Mouse (Mus musculus) hindbrain, embryonic 16.5 days (tissue): Measurements from ENCODE around the gene Fbh1. TPM values are rescaled to one million over a fixed set of nuclear protein-coding genes. Genes with fewer than 3 reads are reported as not detected.

ENCODE experiments used
- ATAC-seq: fragments of 200-750 bp; cut with Nextera tagmentation; 2 replicates; pipeline ENCODE4 v1.8.0; 2017; ENCODE audit warnings: moderate TSS enrichment, moderate library complexity
- H3K27ac ChIP-seq: fragments of 300-500 bp; sonication (generic); 2 replicates; pipeline ENCODE4 v1.5.1; 2014; ENCODE audit warnings: low read depth, mild to moderate bottlenecking, control low read depth, low read length, moderate library complexity
- H3K27me3 ChIP-seq: fragments of 300-500 bp; sonication (generic); replicated peaks from 2 replicates; pipeline ENCODE4 v1.6.1; 2014; ENCODE audit warnings: low read length; ENCODE audit not compliant: control insufficient read depth, insufficient read depth
- H3K36me3 ChIP-seq: fragments of 300-500 bp; sonication (generic); 2 replicates; pipeline ENCODE4 v1.6.1; 2014; ENCODE audit warnings: mild to moderate bottlenecking, low read length, moderate library complexity, mixed read lengths; ENCODE audit not compliant: control insufficient read depth, insufficient read depth
- H3K4me1 ChIP-seq: fragments of 300-500 bp; sonication (generic); 2 replicates; pipeline ENCODE4 v1.6.1; 2014; ENCODE audit warnings: low read depth, low read length; ENCODE audit not compliant: control insufficient read depth, insufficient read depth
- H3K4me2 ChIP-seq: fragments of 300-500 bp; sonication (generic); 2 replicates; pipeline ENCODE4 v1.6.1; 2014; ENCODE audit warnings: mild to moderate bottlenecking, low read length, control low read depth, moderate library complexity
- H3K4me3 ChIP-seq: fragments of 300-500 bp; sonication (generic); 2 replicates; pipeline ENCODE4 v1.5.1; 2014; ENCODE audit warnings: mild to moderate bottlenecking, low read length, control low read depth, moderate library complexity
- H3K9ac ChIP-seq: fragments of 300-500 bp; sonication (generic); 2 replicates; pipeline ENCODE4 v1.6.1; 2014; ENCODE audit warnings: low read depth, mild to moderate bottlenecking, control low read depth, low read length, moderate library complexity
- H3K9me3 ChIP-seq: fragments of 300-500 bp; sonication (generic); 2 replicates; pipeline ENCODE4 v1.6.1; 2014; ENCODE audit warnings: mild to moderate bottlenecking, low read length, moderate library complexity; ENCODE audit not compliant: control insufficient read depth
- WGBS: fragments of 180-500 bp; shearing (Covaris S2); extraction: QIAGEN DNeasy Blood & Tissue Kit; methylation state at CpG from one replicate; pipeline ENCODE4 v1.1.7; 2014; 5-methylcytosine and 5-hydroxymethylcytosine counted together
- polyA plus RNA-seq: library from polyadenylated mRNA; unstranded; fragments of >200 nt; fragmentation: Nextera tagmentation; extraction: Ambion mirVana; gene quantifications from 2 replicates; pipeline ENCODE4 v1.2.1, GENCODE M21; 2015

Gene Fbh1
- polyA plus RNA-seq, 1 experiment from 2014 or later: 124 TPM

GRCm38 (mm10) chr2:11774426-11774825, 3.0 kb downstream of the Fbh1 start:
- H3K4me1 ChIP-seq: peaks cover 18% of the 10 kb centered on the region
- H3K27ac ChIP-seq: no peak overlapping the region
- H3K9me3 ChIP-seq: no peaks in the 10 kb centered on the region
- H3K4me3 ChIP-seq: no peak overlapping the region
- no peak overlapping the region for H3K4me2 ChIP-seq
- H3K36me3 ChIP-seq: no peaks in the 10 kb centered on the region
- WGBS: 86% methylated on average over 10 of the region's 10 CpGs
- no peak overlapping the region for H3K9ac ChIP-seq
- ATAC-seq: no peak
- no peaks in the 10 kb centered on the region for H3K27me3 ChIP-seq

GRCm38 (mm10) chr2:11772401-11772800, 5.0 kb downstream of the Fbh1 start:
- H3K9ac ChIP-seq: no peak overlapping the region

GRCm38 (mm10) chr2:11771701-11772100, 5.7 kb downstream of the Fbh1 start:
- no peak overlapping the region for H3K4me3 ChIP-seq
- H3K27ac ChIP-seq: no peak overlapping the region
- no peak overlapping the region for H3K9ac ChIP-seq
- H3K9me3 ChIP-seq: no peaks in the 10 kb centered on the region
- ATAC-seq: no peak
- no peak overlapping the region for H3K4me2 ChIP-seq
- H3K4me1 ChIP-seq: peaks cover 12% of the 10 kb centered on the region
- no peaks in the 10 kb centered on the region for H3K27me3 ChIP-seq
- 93% methylated on average over 4 of the region's 4 CpGs for WGBS
- peaks cover 10% of the 10 kb centered on the region; the same call in 1 of the 2 replicates for H3K36me3 ChIP-seq

More at GRCm38 (mm10) chr2:11772401-11772800, 5.0 kb downstream of the Fbh1 start:
- WGBS: 83% methylated on average over 4 of the region's 4 CpGs
- Histone ChIP-seq H3K27ac (no peak overlapping the region), H3K27me3 (no peaks in the 10 kb centered on the region), H3K4me3 (no peak overlapping the region), H3K9me3 (no peaks in the 10 kb centered on the region), H3K4me1 (peaks cover 12% of the 10 kb centered on the region), H3K4me2 (no peak overlapping the region), H3K36me3 (0 out of 2 replicates have a peak, but pooled peaks cover 4% of the 10 kb centered on the region)
- no peak for ATAC-seq

- Histone ChIP-seq H3K4me1 (peaks cover under 1% of the 10 kb centered on the region; the same call in 1 of the 2 replicates), H3K27me3 (no peaks in the 10 kb centered on the region), H3K9me3 (no peaks in the 10 kb centered on the region), H3K4me3 (no peak overlapping the region), H3K36me3 (peaks cover 39% of the 10 kb centered on the region), H3K4me2 (no peak overlapping the region), H3K27ac (no peak overlapping the region), H3K9ac (no peak overlapping the region)
- WGBS: 73% methylated on average over 10 of the region's 10 CpGs
- ATAC-seq: peak; percentile 60; the same call in 1 of the 2 replicates
Observed at GRCm38 (mm10) chr2:11767161-11767545, 10.2 kb downstream of the Fbh1 start.

DNA sequence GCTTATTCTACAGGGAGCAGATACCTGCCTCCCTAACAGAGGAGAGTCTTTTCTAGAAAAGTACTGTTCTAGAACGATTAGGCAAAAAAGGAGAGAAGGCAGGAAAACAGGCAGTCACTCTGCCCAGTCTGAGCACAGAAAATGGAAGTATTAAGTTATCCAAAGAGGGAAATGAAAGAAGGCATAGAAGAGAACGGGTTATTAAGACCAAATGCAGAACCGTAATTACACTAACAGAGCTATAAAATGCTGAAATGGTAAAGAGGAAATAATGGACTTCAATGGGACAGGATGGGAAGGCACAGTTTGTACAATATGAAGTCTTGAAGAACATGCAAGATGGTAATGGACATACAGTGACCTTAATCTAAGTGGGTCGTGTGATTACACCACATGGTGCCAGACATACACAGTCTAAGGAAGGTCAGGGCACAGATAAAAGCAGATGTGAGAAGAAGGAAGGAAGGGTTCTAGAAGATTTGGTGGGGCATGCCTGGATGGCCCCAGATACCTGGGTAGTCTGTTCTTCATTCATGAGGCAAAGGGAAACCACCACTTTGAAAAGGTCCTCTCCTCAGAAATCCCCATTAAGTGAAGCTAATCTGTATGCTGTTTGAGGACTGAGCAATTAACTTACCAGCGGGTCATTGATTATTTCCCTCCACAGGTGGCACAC, 10.8 kb downstream of the Fbh1 start:
- H3K36me3 ChIP-seq: peaks cover 45% of the 10 kb centered on the region
- H3K4me1 ChIP-seq: no peaks in the 10 kb centered on the region
- no peak overlapping the region for H3K27ac ChIP-seq
- no peak overlapping the region for H3K9ac ChIP-seq
- no peaks in the 10 kb centered on the region for H3K27me3 ChIP-seq
- WGBS: 80% methylated on average over 5 of the region's 5 CpGs
- no peak for ATAC-seq
- no peak overlapping the region for H3K4me3 ChIP-seq
- H3K9me3 ChIP-seq: no peaks in the 10 kb centered on the region
- no peak overlapping the region for H3K4me2 ChIP-seq

DNA sequence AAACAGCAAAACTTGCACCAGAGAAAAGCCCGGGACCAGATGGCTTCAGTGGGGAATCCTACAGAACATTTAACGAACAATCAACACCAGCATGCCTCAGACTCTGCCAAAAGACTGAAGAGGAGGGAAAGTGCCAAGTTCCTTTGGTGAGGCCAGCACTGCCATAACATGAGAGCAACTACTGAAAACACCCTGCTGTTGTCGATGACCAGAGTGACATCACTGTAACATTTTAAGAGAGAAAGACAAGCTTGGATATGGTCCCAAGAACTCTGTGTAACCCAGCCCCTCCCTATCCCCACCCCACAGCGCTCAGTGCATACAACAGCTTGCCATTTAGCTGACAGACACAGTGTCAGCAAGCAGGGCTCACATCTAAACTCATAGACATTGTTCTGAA, 11.7 kb downstream of the Fbh1 start:
- ATAC-seq: peak; percentile 83
- no peaks in the 10 kb centered on the region for H3K27me3 ChIP-seq
- WGBS: 59% methylated on average over 4 of the region's 4 CpGs
- H3K36me3 ChIP-seq: peaks cover 53% of the 10 kb centered on the region
- no peaks in the 10 kb centered on the region for H3K9me3 ChIP-seq
- H3K4me3 ChIP-seq: no peak overlapping the region
- no peak overlapping the region for H3K4me2 ChIP-seq
- H3K4me1 ChIP-seq: no peaks in the 10 kb centered on the region
- H3K27ac ChIP-seq: no peak overlapping the region
- H3K9ac ChIP-seq: no peak overlapping the region

DNA sequence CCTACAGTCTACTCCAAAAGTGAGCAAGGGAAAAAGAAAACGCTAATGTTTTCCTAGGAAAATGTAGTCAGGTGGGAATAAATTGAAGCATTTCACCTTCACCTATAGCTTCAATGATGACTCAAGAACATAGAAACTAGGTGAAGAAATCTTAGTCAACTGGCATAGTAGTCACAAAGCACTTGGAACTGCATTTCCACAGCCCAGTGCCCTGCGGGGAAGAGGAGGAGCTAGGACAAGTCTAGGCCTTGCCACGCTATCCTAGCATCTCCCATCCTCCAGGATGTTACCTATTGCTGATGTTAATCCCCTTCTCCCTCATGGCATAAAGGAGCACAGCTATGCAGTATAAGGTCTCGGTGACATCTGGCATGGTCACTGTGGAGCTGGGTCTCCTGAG, 14.8 kb downstream of the Fbh1 start:
- H3K9ac ChIP-seq: no peak overlapping the region
- H3K36me3 ChIP-seq: peaks cover 68% of the 10 kb centered on the region
- no peaks in the 10 kb centered on the region for H3K27me3 ChIP-seq
- no peaks in the 10 kb centered on the region for H3K9me3 ChIP-seq
- no peak overlapping the region for H3K4me2 ChIP-seq
- WGBS: 92% methylated on average over 4 of the region's 4 CpGs
- H3K27ac ChIP-seq: no peak overlapping the region
- ATAC-seq: no peak
- H3K4me3 ChIP-seq: no peak overlapping the region
- no peaks in the 10 kb centered on the region for H3K4me1 ChIP-seq

DNA sequence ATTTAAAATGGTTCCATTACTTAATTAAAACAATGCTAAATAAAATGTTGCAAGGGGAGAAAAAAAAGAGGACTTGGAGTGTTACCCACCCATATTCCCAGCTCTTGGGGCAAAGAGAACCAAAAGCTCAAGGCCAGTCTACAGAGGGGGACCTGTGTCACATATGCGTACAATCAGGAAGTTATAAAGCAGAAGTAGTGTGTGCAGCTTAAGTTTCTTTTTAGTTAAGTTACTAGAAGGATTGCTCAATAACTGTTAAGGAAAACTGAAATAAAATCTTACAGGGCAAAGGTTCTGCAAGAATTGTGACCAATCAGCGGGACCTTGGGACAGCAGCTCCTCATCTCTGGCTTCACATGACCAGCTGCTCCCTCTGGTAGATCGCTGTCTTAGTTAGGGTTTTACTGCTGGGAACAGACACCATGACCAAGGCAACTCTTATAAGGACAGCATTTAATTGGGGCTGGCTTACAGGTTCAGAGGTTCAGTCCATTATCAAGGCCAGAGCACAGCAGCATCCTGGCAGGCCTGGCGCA, 37.8 kb downstream of the Fbh1 start:
- no peak overlapping the region for H3K4me2 ChIP-seq
- H3K4me3 ChIP-seq: no peak overlapping the region
- H3K9ac ChIP-seq: no peak overlapping the region
- H3K4me1 ChIP-seq: no peaks in the 10 kb centered on the region
- no peak overlapping the region for H3K27ac ChIP-seq
- H3K36me3 ChIP-seq: peaks cover 31% of the 10 kb centered on the region
- WGBS: 97% methylated on average over 4 of the region's 4 CpGs
- ATAC-seq: no peak
- no peaks in the 10 kb centered on the region for H3K9me3 ChIP-seq
- no peaks in the 10 kb centered on the region for H3K27me3 ChIP-seq

DNA sequence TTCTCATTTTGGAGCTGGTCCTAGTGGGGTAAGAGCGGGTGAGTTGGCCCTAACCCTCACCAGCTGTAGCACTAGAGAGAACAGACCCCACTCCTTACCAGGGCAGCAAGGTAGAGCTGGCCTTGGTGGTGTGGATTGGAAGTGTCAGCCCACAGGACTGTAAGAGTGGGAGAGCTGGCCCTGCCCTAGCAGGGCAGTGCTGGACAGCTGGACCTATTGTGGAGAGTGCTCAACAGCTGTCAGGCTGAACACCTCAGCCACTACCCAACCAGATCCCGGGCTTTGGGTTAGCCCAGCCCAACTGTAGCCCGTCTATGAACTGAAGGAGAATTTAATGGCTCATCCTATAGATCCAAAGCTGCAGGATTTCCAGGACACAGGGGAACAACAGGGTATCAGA, 38.6 kb downstream of the Fbh1 start:
- Histone ChIP-seq H3K4me3 (no peak overlapping the region), H3K27ac (no peak overlapping the region), H3K4me1 (no peaks in the 10 kb centered on the region), H3K36me3 (peaks cover 31% of the 10 kb centered on the region), H3K9me3 (no peaks in the 10 kb centered on the region), H3K27me3 (no peaks in the 10 kb centered on the region), H3K4me2 (no peak overlapping the region), H3K9ac (no peak overlapping the region)
- 92% methylated on average over 3 of the region's 3 CpGs for WGBS
- ATAC-seq: peak; percentile 46
